Mouse (Mus musculus): ENCODE data around the gene Rundc3a. TPM values are rescaled to one million over a fixed set of nuclear protein-coding genes. Genes with fewer than 3 reads are reported as not detected.
"Not testable (repeated sequence)": the region's sequence is repeated elsewhere in the genome, so short reads cannot be mapped to it uniquely, and the experiment has no call there.

The Rundc3a gene
- polyA plus RNA-seq, 1 experiment from 2014 or later, result 1.8 TPM

GRCm38 (mm10) chr11:102383365-102384136 is 9.7 kb upstream of the Rundc3a start:
- H3K27me3 ChIP-seq (ENCODE audit: insufficient read depth, poor library complexity, severe bottlenecking), result no peaks in the 10 kb centered on the region
- H3K27ac ChIP-seq, result no peak overlapping the region
- H3K9me3 ChIP-seq, result peaks cover 3% of the 10 kb centered on the region; the same call in 1 of the 2 replicates
- no peaks in the 10 kb centered on the region; the same call in 1 of the 2 replicates for H3K36me3 ChIP-seq
- 64% methylated on average over 1 of the region's 1 CpGs for WGBS
- H3K4me3 ChIP-seq, result no peak overlapping the region
- peak; percentile 76 for DNase-seq (ENCODE audit: low spot score)
- H3K4me1 ChIP-seq, result no peaks in the 10 kb centered on the region

GRCm38 (mm10) chr11:102384418-102384817 is 8.8 kb upstream of the Rundc3a start:
- no peak for DNase-seq (ENCODE audit: low spot score)
- no peaks in the 10 kb centered on the region for H3K9me3 ChIP-seq
- no peak overlapping the region for H3K27ac ChIP-seq
- no peak overlapping the region for H3K4me3 ChIP-seq
- H3K27me3 ChIP-seq (ENCODE audit: insufficient read depth, poor library complexity, severe bottlenecking), result no peaks in the 10 kb centered on the region
- no peaks in the 10 kb centered on the region for H3K4me1 ChIP-seq
- WGBS, result 75% methylated on average over 2 of the region's 2 CpGs
- no peaks in the 10 kb centered on the region for H3K36me3 ChIP-seq

GRCm38 (mm10) chr11:102385075-102385474 is 8.1 kb upstream of the Rundc3a start:
- Histone ChIP-seq H3K4me3 (no peak overlapping the region), H3K27ac (no peak overlapping the region)
- 59% methylated on average over 3 of the region's 4 CpGs for WGBS

GRCm38 (mm10) chr11:102386121-102386520 is 7.1 kb upstream of the Rundc3a start:
- Histone ChIP-seq H3K36me3 (no peaks in the 10 kb centered on the region), H3K9me3 (no peaks in the 10 kb centered on the region), H3K27me3 (ENCODE audit: insufficient read depth, poor library complexity, severe bottlenecking) (no peaks in the 10 kb centered on the region), H3K4me1 (no peaks in the 10 kb centered on the region), H3K27ac (no peak overlapping the region), H3K4me3 (no peak overlapping the region)
- no peak for DNase-seq (ENCODE audit: low spot score)
- WGBS, result 67% methylated on average over 5 of the region's 5 CpGs

More at GRCm38 (mm10) chr11:102385075-102385474, 8.1 kb upstream of the Rundc3a start:
- H3K36me3 ChIP-seq, result no peaks in the 10 kb centered on the region
- no peaks in the 10 kb centered on the region for H3K4me1 ChIP-seq
- H3K27me3 ChIP-seq (ENCODE audit: insufficient read depth, poor library complexity, severe bottlenecking), result no peaks in the 10 kb centered on the region
- H3K9me3 ChIP-seq, result no peaks in the 10 kb centered on the region
- DNase-seq (ENCODE audit: low spot score), result no peak

- not testable (repeated sequence) for H3K4me3 ChIP-seq; H3K36me3 ChIP-seq; H3K27me3 ChIP-seq (ENCODE audit: insufficient read depth, poor library complexity, severe bottlenecking); H3K9me3 ChIP-seq; DNase-seq (ENCODE audit: low spot score); H3K27ac ChIP-seq
- H3K4me1 ChIP-seq, result peaks cover 17% of the 10 kb centered on the region
- WGBS, result 76% methylated on average over 5 of the region's 5 CpGs
Observed at GRCm38 (mm10) chr11:102389436-102389835, 3.8 kb upstream of the Rundc3a start.

GRCm38 (mm10) chr11:102392441-102393237 is 564 bp upstream of the Rundc3a start:
- Histone ChIP-seq H3K9me3 (no peaks in the 10 kb centered on the region), H3K4me3 (peak overlapping the region; percentile 58), H3K4me1 (peaks cover 23% of the 10 kb centered on the region), H3K27ac (no peak overlapping the region), H3K36me3 (no peaks in the 10 kb centered on the region), H3K27me3 (ENCODE audit: insufficient read depth, poor library complexity, severe bottlenecking) (peaks cover 42% of the 10 kb centered on the region)
- DNase-seq (ENCODE audit: low spot score), result no peak
- WGBS, result 14% methylated on average over 15 of the region's 15 CpGs

GRCm38 (mm10) chr11:102393719-102394420 is 667 bp downstream of the Rundc3a start:
- Histone ChIP-seq H3K4me1 (peaks cover 28% of the 10 kb centered on the region), H3K27ac (no peak overlapping the region), H3K9me3 (no peaks in the 10 kb centered on the region), H3K4me3 (peak overlapping the region; percentile 58), H3K36me3 (no peaks in the 10 kb centered on the region), H3K27me3 (ENCODE audit: insufficient read depth, poor library complexity, severe bottlenecking) (peaks cover 54% of the 10 kb centered on the region)
- WGBS, result 9% methylated on average over 17 of the region's 17 CpGs
- no peak for DNase-seq (ENCODE audit: low spot score)

- Histone ChIP-seq H3K4me3 (0 out of 2 replicates have a peak overlapping the region, but pooled peaks have one; percentile 58), H3K4me1 (peaks cover 34% of the 10 kb centered on the region), H3K27me3 (ENCODE audit: insufficient read depth, poor library complexity, severe bottlenecking) (peaks cover 61% of the 10 kb centered on the region), H3K36me3 (no peaks in the 10 kb centered on the region), H3K9me3 (no peaks in the 10 kb centered on the region), H3K27ac (no peak overlapping the region)
- peak; percentile 69 for DNase-seq (ENCODE audit: low spot score)
- WGBS, result 78% methylated on average over 9 of the region's 9 CpGs
Observed at GRCm38 (mm10) chr11:102394421-102395124, 1.4 kb downstream of the Rundc3a start.

- no peak for DNase-seq (ENCODE audit: low spot score)
- Histone ChIP-seq H3K4me1 (peaks cover 40% of the 10 kb centered on the region), H3K27ac (no peak overlapping the region), H3K9me3 (no peaks in the 10 kb centered on the region), H3K4me3 (no peak overlapping the region), H3K36me3 (no peaks in the 10 kb centered on the region), H3K27me3 (ENCODE audit: insufficient read depth, poor library complexity, severe bottlenecking) (peaks cover 68% of the 10 kb centered on the region)
- WGBS, result 9% methylated on average over 5 of the region's 5 CpGs
Observed at GRCm38 (mm10) chr11:102395250-102395649, 2.0 kb downstream of the Rundc3a start.

GRCm38 (mm10) chr11:102396263-102396662 is 3.1 kb downstream of the Rundc3a start:
- Histone ChIP-seq H3K27me3 (ENCODE audit: insufficient read depth, poor library complexity, severe bottlenecking) (peaks cover 78% of the 10 kb centered on the region), H3K9me3 (no peaks in the 10 kb centered on the region), H3K4me3 (no peak overlapping the region), H3K4me1 (peaks cover 46% of the 10 kb centered on the region), H3K27ac (no peak overlapping the region), H3K36me3 (no peaks in the 10 kb centered on the region)
- WGBS, result 67% methylated on average over 6 of the region's 6 CpGs
- DNase-seq (ENCODE audit: low spot score), result no peak

GRCm38 (mm10) chr11:102396671-102397141 is 3.5 kb downstream of the Rundc3a start:
- H3K4me1 ChIP-seq, result peaks cover 46% of the 10 kb centered on the region
- 75% methylated on average over 7 of the region's 7 CpGs for WGBS
- DNase-seq (ENCODE audit: low spot score), result peak; percentile 67
- H3K4me3 ChIP-seq, result no peak overlapping the region
- no peaks in the 10 kb centered on the region for H3K9me3 ChIP-seq
- H3K27ac ChIP-seq, result no peak overlapping the region
- H3K36me3 ChIP-seq, result no peaks in the 10 kb centered on the region
- H3K27me3 ChIP-seq (ENCODE audit: insufficient read depth, poor library complexity, severe bottlenecking), result peaks cover 83% of the 10 kb centered on the region
